Mouse (Mus musculus): ENCODE results near the gene Cklf.

GRCm38 (mm10) chr8:104230377-104230776, 20.3 kb upstream of the Cklf start:
- TF ChIP-seq POLR2A (IDR thresholded peaks at IDR 0.05; ENCODE audit: low read depth, low read length), result no peak
- TF ChIP-seq CTCF (IDR thresholded peaks at IDR 0.05; ENCODE audit: borderline replicate concordance, insufficient read depth, low read length), result no peak

Measured in embryonic fibroblast, embryonic 13.5 days (primary cell).